Mouse (Mus musculus) splenic B cell, adult 2 months (primary cell): ENCODE results near the gene Olfr735.

Source experiments
- DNase-seq: peaks from one replicate; pipeline ENCODE4 v3.0.0-alpha.2; 2011; ENCODE audit warnings: low read depth, low spot score
- H3K27me3 ChIP-seq: 2 replicates; pipeline ENCODE4 v1.6.1; 2012; ENCODE audit warnings: mild to moderate bottlenecking, low read length, moderate library complexity, mixed read lengths; ENCODE audit not compliant: control insufficient read depth, poor library complexity, insufficient read depth, severe bottlenecking
- H3K36me3 ChIP-seq: 2 replicates; pipeline ENCODE4 v1.6.1; 2012; ENCODE audit warnings: mild to moderate bottlenecking, low read length, moderate library complexity, mixed read lengths; ENCODE audit not compliant: control insufficient read depth, poor library complexity, insufficient read depth, severe bottlenecking

Gene Olfr735

DNA sequence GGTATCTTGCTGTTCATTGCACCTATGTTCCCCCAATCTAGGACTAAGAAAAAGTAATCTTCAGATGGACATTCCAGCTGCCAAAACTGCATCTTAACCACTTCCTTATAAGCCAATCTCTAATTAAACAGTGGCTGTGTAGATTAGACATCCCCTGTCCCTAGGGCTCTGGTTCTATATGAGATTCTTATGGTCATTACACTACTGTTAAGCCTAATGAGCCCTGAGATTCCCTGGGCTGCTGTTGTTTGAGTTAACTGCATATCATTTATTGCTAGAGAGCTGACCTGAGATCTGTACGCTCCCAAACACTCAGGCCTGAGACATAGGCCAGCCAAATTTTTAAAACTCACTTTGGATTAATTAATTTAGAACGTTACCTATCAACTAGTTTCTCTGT, at the start of gene Olfr735:
Olfr735 (minus strand) TSS at position 77 of the 400 bp plus-strand sequence.
- no peaks in the 10 kb centered on the region for H3K27me3 ChIP-seq
- no peak for DNase-seq
- H3K36me3 ChIP-seq, result no peaks in the 10 kb centered on the region

DNA sequence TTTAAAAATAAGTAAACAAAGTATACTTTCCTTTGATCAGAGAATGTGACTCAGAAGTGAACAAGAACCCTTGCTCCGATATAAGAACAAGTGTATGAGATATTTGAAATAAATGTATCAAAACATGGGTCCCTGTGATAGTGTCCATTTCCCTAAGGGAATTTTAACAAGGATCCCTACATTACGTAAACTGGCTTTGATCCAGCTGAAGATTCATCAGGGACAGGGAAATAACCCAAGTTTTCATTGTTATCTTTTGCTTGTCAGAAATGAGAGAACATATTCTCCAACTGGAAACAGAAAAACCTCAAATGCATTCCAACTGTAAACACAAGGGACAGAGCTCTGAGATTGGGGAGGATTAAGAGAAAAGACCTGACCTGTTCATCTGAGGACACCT, 32.2 kb upstream of the Olfr735 start, which contains the start of gene Olfr736:
Olfr736 (plus strand) TSS at position 301 of the 400 bp plus-strand sequence.
- Histone ChIP-seq H3K36me3 (no peaks in the 10 kb centered on the region), H3K27me3 (no peaks in the 10 kb centered on the region)
- DNase-seq, result no peak

DNA sequence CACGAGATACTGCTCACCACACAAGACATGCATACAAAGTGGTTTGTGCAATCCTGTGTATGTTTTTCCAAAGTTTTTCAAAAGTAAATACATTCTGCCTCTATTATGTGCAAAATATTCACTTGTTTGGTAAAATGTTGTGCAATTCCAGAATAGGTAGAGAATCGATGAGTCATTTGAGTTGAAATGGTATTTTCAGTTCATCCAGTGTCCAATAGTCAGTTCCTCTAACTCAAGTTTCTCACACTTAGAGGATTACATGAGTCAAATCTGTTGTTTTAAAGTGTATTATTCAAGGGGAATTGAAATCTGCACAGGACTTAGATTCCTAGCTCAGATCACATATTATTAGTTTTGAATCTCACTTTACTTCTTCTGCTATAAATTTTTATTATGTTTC, 14.9 kb upstream of the Olfr735 start:
- H3K27me3 ChIP-seq, result no peaks in the 10 kb centered on the region
- no peak for DNase-seq
- no peaks in the 10 kb centered on the region for H3K36me3 ChIP-seq

DNA sequence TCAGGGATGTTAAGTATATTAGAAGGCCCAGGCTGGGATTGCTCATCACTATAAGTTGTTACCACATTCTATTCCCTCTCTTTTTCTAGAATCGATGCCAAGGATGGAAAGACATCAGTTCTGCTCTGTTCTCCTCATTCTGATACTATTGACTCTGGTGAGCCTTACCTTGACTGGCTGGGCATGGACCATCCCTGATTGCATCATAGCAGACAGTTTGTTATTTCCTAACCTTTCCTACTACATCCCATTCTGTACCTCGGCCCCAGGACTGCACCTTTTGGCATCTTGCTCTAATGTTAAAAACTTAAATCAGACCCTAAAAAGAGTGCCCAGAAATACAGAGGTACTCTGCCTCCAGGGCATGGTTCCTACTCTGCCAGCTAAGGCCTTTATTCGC, 11.8 kb upstream of the Olfr735 start:
- H3K36me3 ChIP-seq, result no peaks in the 10 kb centered on the region
- no peaks in the 10 kb centered on the region for H3K27me3 ChIP-seq

GRCm38 (mm10) chr14:50357593-50357992, 8.9 kb upstream of the Olfr735 start, which contains the start of gene Tlr11:
TSS of gene Tlr11 (plus strand) at chr14:50357914.
- Histone ChIP-seq H3K36me3 (no peaks in the 10 kb centered on the region), H3K27me3 (no peaks in the 10 kb centered on the region)
- DNase-seq, result no peak

More for the DNA sequence above, 11.8 kb upstream of the Olfr735 start:
- DNase-seq, result no peak

- no peaks in the 10 kb centered on the region for H3K36me3 ChIP-seq
- DNase-seq, result no peak
- H3K27me3 ChIP-seq, result no peaks in the 10 kb centered on the region
Measured at GRCm38 (mm10) chr14:50356725-50357124, 8.1 kb upstream of the Olfr735 start.

DNA sequence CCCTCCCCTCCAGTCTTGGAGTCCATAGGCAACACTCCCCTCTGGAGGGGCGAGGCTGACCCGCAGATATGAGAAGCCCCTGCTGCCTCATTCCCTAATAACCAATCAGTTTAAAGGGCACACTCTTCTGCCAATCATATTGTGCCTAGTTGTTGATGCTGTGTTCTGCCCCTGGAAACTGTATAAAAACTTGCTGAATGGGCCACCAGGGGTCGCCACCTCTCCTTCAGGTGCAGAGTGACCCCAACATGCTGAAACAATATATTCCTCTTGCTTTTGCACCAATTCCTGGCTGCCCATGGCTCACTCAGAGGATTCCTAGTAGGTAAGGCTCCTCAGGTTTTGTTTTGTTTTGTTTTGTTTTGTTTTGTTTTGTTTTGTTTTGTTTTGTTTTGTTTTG, 3.8 kb upstream of the Olfr735 start:
- H3K36me3 ChIP-seq, result no peaks in the 10 kb centered on the region
- H3K27me3 ChIP-seq, result no peaks in the 10 kb centered on the region
- peak; percentile 7 for DNase-seq

GRCm38 (mm10) chr14:50326661-50327060, 22.0 kb downstream of the Olfr735 start, which contains the start of gene Olfr734:
TSS of gene Olfr734 (minus strand) at chr14:50326761.
- no peaks in the 10 kb centered on the region for H3K36me3 ChIP-seq
- no peaks in the 10 kb centered on the region for H3K27me3 ChIP-seq
- DNase-seq, result no peak

DNA sequence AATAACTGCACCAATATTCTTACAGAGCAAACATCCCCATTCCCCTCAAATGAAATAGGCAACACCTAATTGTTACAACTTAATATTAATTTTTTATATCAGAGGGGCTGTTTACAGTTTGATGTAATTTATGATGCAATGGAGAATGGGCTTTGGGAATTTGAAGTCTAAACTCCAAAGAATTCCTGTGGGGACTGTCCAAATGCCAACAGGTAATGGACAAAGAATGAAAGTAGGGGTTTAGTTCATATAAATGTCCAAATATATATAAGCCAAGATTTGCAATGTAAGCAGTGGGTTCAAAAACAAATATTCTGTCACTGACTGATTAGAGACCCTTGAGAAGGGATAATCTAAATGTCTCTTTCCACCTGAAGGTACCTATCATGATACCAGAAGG, 47.2 kb downstream of the Olfr735 start, which contains the start of gene Olfr733:
Olfr733 (minus strand) TSS at position 101 of the 400 bp plus-strand sequence.
- DNase-seq, result no peak
- no peaks in the 10 kb centered on the region for H3K27me3 ChIP-seq
- no peaks in the 10 kb centered on the region for H3K36me3 ChIP-seq
